Mouse (Mus musculus): Measurements from ENCODE around the gene Wdfy1. TPM values are rescaled to one million over a fixed set of nuclear protein-coding genes. Genes with fewer than 3 reads are reported as not detected.

The Wdfy1 gene
- polyA plus RNA-seq (2015; fragmentation: Nextera tagmentation; extraction: Ambion mirVana), result 113 and 118 TPM in 2 replicates

GRCm38 (mm10) chr1:79775927-79776458 is at the start of gene Wdfy1, which contains the start of gene Mrpl44:
Gene Wdfy1 (minus strand): TSS chr1:79776143.
Gene Mrpl44 (plus strand): TSS chr1:79776018.
- H3K36me3 ChIP-seq, result peaks cover 30% of the 10 kb centered on the region
- peak within 1 kb of the TSS; percentile 93 for H3K27ac ChIP-seq
- no peaks in the 10 kb centered on the region for H3K27me3 ChIP-seq
- H3K4me3 ChIP-seq (replicated peaks), result peak within 1 kb of the TSS; percentile 96
- peaks cover 15% of the 10 kb centered on the region; the same call in 1 of the 2 replicates for H3K4me1 ChIP-seq (replicated peaks)
- H3K9ac ChIP-seq (replicated peaks), result peak within 1 kb of the TSS; percentile 93
- WGBS, result under 1% methylated on average over 38 of the region's 38 CpGs
- no peaks in the 10 kb centered on the region for H3K9me3 ChIP-seq
- ATAC-seq, result peak; percentile 100
- H3K4me2 ChIP-seq (replicated peaks), result peak within 1 kb of the TSS; percentile 63

DNA sequence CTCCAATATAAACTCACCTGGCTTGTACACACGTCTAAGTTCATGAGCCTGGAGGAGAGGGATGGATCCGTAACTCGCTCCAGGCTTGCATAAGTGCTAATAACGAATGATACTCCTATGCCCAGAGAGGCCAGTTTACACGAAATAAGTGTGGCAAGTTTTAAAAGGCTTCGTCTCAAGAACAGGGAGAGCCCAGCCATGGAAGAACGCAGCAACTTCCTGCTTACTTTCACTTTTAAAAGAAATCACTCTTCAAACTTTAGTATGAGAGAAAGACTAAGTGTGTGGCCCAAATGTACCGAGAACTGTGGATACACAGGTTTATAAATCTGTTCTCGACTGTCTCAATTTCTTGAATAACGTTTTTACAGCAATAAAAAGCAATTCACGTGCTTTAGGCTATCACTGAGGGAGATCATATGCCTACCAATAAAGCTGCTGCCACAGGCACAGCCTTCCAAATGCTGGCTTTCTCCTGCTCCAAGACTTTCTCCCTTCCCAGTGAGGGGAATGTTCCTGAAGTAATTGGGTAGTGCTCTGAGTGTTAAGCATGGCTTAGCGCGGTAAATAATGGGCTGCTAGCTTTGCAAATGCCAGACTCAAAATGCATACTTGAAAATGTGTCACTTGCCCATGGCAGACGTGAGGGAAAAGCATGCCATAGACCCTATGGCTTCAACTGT is 48.1 kb upstream of the Wdfy1 start:
- WGBS, result 82% methylated on average over 14 of the region's 14 CpGs
- H3K27me3 ChIP-seq, result no peaks in the 10 kb centered on the region
- H3K4me3 ChIP-seq (replicated peaks), result no peak overlapping the region
- H3K4me1 ChIP-seq (replicated peaks), result peaks cover 6% of the 10 kb centered on the region; the same call in 1 of the 2 replicates
- no peak overlapping the region for H3K27ac ChIP-seq
- H3K36me3 ChIP-seq, result no peaks in the 10 kb centered on the region
- H3K9me3 ChIP-seq, result no peaks in the 10 kb centered on the region
- no peak for ATAC-seq
- no peak overlapping the region for H3K4me2 ChIP-seq (replicated peaks)
- no peak overlapping the region for H3K9ac ChIP-seq (replicated peaks)

- no peaks in the 10 kb centered on the region for H3K9me3 ChIP-seq
- no peak for ATAC-seq
- WGBS, result 86% methylated on average over 13 of the region's 13 CpGs
- H3K27ac ChIP-seq, result no peak overlapping the region
- H3K9ac ChIP-seq (replicated peaks), result no peak overlapping the region
- no peaks in the 10 kb centered on the region for H3K27me3 ChIP-seq
- H3K4me2 ChIP-seq (replicated peaks), result no peak overlapping the region
- no peaks in the 10 kb centered on the region for H3K36me3 ChIP-seq
- H3K4me1 ChIP-seq (replicated peaks), result peaks cover 6% of the 10 kb centered on the region; the same call in 1 of the 2 replicates
- no peak overlapping the region for H3K4me3 ChIP-seq (replicated peaks)
These were observed 47.0 kb upstream of the Wdfy1 start for GRCm38 (mm10) chr1:79822806-79823525.

DNA sequence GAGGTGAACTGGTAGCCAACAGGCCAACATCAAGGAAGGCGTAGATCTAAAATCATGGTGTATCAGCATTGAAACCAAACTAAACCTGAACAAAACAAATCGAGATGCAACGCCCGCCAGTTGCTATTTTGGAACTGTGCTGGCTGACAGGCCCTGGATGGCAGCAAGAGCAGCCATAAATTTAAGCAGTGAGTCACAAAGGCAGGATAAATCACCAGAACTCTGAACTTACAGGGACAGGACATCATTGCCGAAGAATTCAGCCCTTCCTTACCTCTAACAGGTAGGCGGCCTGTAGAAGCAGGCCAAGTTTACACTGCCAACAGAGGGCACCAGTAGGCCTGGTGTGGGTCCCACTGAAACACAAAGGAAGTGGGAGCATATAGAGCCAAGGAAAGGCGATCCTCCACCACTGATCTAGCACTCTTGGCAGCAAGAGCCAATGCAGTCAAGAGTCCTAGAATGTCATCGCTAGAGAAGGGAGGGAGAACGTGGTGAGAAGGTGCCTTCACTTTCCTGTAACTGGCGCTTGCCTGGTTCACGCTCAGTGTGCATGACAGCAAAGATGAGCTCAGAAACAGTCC is 43.4 kb upstream of the Wdfy1 start:
- 93% methylated on average over 11 of the region's 11 CpGs for WGBS
- no peak overlapping the region for H3K27ac ChIP-seq
- no peak overlapping the region for H3K9ac ChIP-seq (replicated peaks)
- no peaks in the 10 kb centered on the region for H3K36me3 ChIP-seq
- no peak for ATAC-seq
- no peaks in the 10 kb centered on the region for H3K27me3 ChIP-seq
- no peaks in the 10 kb centered on the region for H3K4me1 ChIP-seq (replicated peaks)
- H3K4me2 ChIP-seq (replicated peaks), result no peak overlapping the region
- H3K9me3 ChIP-seq, result no peaks in the 10 kb centered on the region
- H3K4me3 ChIP-seq (replicated peaks), result no peak overlapping the region

DNA sequence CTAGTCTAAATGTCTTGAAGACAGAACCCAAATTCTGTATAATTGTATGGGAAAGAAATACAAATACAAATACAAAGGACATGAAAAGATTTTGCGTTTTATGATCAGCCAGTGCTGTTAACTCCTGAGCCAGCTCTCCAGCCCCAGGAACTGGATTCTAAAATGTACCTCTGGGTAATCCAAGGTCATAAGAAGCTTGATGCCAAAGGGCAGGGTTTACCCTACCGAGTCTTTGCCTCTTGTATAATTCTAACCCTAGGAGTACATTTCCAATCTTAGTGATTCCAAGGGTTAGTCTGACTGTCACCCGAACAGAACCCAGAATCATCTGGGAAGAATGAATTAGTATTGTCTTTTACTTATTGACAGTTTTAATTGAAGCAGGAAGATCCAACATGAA is 39.5 kb upstream of the Wdfy1 start:
- H3K9ac ChIP-seq (replicated peaks), result no peak overlapping the region
- no peak overlapping the region for H3K4me2 ChIP-seq (replicated peaks)
- no peaks in the 10 kb centered on the region for H3K4me1 ChIP-seq (replicated peaks)
- H3K9me3 ChIP-seq, result no peaks in the 10 kb centered on the region
- H3K36me3 ChIP-seq, result no peaks in the 10 kb centered on the region
- no peak overlapping the region for H3K4me3 ChIP-seq (replicated peaks)
- WGBS, result 90% methylated on average over 3 of the region's 3 CpGs
- H3K27me3 ChIP-seq, result no peaks in the 10 kb centered on the region
- H3K27ac ChIP-seq, result no peak overlapping the region
- ATAC-seq, result no peak

DNA sequence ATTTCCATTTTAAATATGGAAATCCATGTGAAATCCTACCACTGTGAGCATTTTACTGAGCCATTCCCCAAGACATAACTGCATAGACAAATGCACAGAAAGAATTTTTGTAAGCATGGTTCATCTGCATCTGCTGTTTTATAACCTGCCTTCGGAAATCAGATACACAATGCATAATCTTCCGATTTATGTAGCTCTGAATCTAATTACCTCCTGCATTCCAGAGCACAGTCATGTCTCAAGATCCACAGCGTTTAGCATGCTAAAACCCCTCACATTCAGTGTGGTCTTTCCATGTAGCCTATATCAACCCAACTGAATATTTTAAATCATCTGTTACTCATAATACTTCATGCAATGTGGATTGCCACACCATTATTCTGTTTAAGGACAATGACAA is 33.5 kb upstream of the Wdfy1 start:
- H3K9ac ChIP-seq (replicated peaks), result no peak overlapping the region
- H3K27me3 ChIP-seq, result no peaks in the 10 kb centered on the region
- H3K4me2 ChIP-seq (replicated peaks), result no peak overlapping the region
- ATAC-seq, result no peak
- no peaks in the 10 kb centered on the region for H3K9me3 ChIP-seq
- 93% methylated on average over 3 of the region's 3 CpGs for WGBS
- H3K4me1 ChIP-seq (replicated peaks), result no peaks in the 10 kb centered on the region
- no peaks in the 10 kb centered on the region for H3K36me3 ChIP-seq
- H3K4me3 ChIP-seq (replicated peaks), result no peak overlapping the region
- no peak overlapping the region for H3K27ac ChIP-seq

DNA sequence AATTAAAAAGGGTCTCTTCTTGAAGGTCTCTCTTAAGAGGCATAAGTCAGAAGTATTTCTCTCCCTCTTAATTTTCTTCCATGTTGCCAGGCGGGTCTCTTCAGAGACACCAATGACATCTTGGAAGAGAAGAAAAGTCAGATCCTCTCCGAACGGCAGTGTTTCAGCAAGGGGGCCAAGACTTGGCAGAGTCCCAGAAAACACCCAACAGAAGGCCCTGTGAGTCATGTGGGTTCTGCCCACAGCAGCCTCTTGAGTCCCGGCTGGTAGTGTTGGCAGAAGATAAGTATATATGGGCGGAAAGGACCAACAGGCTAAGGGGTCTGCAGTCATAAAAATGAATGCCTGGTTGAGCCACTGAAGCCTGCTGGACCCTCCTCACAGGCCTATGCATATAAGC is 30.9 kb upstream of the Wdfy1 start:
- no peaks in the 10 kb centered on the region for H3K4me1 ChIP-seq (replicated peaks)
- no peak overlapping the region for H3K27ac ChIP-seq
- 0 out of 2 replicates have a peak, but pooled peaks cover 3% of the 10 kb centered on the region for H3K36me3 ChIP-seq
- no peak for ATAC-seq
- no peak overlapping the region for H3K4me2 ChIP-seq (replicated peaks)
- no peak overlapping the region for H3K4me3 ChIP-seq (replicated peaks)
- H3K27me3 ChIP-seq, result no peaks in the 10 kb centered on the region
- WGBS, result 78% methylated on average over 5 of the region's 5 CpGs
- H3K9me3 ChIP-seq, result no peaks in the 10 kb centered on the region
- no peak overlapping the region for H3K9ac ChIP-seq (replicated peaks)

DNA sequence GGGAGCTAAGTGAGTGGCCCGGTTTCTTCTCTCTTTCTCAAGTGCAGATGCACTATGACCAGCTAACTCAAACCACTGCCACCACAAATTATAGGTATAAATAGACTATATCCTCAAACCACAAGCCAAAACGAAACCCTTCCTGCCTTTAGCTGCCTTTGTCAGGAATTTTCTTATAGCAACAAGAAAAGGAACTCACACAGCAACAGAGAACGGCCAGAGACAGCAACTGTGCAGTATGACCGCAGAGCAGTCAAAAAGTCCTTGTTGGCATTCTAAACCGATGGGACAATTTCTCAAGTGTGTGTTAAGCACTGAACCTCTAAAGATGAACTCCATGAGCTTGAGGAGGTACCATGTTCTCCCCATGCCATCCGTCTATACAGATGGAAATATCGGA is 27.7 kb upstream of the Wdfy1 start:
- Histone ChIP-seq H3K4me3 (replicated peaks) (no peak overlapping the region), H3K4me2 (replicated peaks) (no peak overlapping the region), H3K4me1 (replicated peaks) (no peaks in the 10 kb centered on the region), H3K9ac (replicated peaks) (no peak overlapping the region), H3K27me3 (no peaks in the 10 kb centered on the region), H3K36me3 (0 out of 2 replicates have a peak, but pooled peaks cover 3% of the 10 kb centered on the region), H3K9me3 (no peaks in the 10 kb centered on the region), H3K27ac (no peak overlapping the region)
- no peak for ATAC-seq
- 85% methylated on average over 7 of the region's 7 CpGs for WGBS

DNA sequence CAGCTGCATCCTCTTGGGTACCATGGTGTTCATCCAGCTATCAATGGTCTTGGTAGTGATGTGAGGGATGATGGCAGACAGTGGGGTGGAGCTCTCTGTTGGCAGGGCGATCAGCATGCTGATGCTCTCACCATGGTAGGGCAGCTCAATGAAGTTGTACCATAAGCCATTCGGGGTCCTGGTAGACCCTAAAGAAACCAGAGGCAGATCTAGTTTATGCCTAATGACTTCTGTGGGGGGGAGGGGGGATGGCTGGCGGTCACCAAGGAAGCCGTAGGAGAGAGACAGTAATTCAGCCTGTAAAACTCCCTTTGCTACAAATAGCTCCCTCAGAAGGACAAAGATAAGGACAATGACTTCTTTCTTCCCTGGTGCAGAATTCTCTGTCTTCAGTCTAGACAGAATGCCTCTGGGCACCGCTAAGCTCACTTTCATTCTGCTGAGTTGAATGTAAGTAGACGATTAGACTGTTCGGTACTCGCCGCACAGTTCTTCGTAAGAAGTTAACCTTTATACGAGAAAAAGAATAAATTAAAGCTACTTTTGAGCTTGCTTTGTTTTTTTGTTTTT is 27.0 kb upstream of the Wdfy1 start:
- Histone ChIP-seq H3K9me3 (no peaks in the 10 kb centered on the region), H3K4me1 (replicated peaks) (no peaks in the 10 kb centered on the region), H3K9ac (replicated peaks) (no peak overlapping the region), H3K4me3 (replicated peaks) (no peak overlapping the region), H3K27ac (no peak overlapping the region), H3K4me2 (replicated peaks) (no peak overlapping the region), H3K27me3 (no peaks in the 10 kb centered on the region), H3K36me3 (0 out of 2 replicates have a peak, but pooled peaks cover 3% of the 10 kb centered on the region)
- 66% methylated on average over 11 of the region's 11 CpGs for WGBS
- 0 out of 2 replicates have a peak, but pooled peaks have one; percentile 53 for ATAC-seq

DNA sequence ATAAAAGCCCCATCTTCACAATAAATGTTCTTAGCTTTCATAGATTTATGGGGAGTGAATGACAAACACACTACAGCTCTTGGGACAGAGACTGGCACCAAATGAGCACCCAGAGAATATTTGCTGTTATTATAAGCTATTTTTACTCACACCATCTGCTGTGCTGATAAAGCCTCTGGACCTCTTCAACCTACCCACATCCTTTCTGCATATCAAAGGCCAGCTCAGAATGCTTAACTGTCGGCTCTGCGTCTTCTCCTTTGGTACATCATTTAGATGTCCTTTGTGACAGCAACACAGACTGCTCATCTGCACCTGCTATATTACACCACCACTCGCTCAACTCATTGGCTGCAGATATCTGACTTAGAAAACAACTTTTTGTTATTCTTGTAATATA is 21.1 kb upstream of the Wdfy1 start:
- no peaks in the 10 kb centered on the region for H3K36me3 ChIP-seq
- no peak overlapping the region for H3K4me2 ChIP-seq (replicated peaks)
- H3K9ac ChIP-seq (replicated peaks), result no peak overlapping the region
- WGBS, result 78% methylated on average over 3 of the region's 3 CpGs
- H3K9me3 ChIP-seq, result no peaks in the 10 kb centered on the region
- no peaks in the 10 kb centered on the region for H3K4me1 ChIP-seq (replicated peaks)
- H3K27me3 ChIP-seq, result no peaks in the 10 kb centered on the region
- no peak for ATAC-seq
- H3K27ac ChIP-seq, result no peak overlapping the region
- no peak overlapping the region for H3K4me3 ChIP-seq (replicated peaks)

DNA sequence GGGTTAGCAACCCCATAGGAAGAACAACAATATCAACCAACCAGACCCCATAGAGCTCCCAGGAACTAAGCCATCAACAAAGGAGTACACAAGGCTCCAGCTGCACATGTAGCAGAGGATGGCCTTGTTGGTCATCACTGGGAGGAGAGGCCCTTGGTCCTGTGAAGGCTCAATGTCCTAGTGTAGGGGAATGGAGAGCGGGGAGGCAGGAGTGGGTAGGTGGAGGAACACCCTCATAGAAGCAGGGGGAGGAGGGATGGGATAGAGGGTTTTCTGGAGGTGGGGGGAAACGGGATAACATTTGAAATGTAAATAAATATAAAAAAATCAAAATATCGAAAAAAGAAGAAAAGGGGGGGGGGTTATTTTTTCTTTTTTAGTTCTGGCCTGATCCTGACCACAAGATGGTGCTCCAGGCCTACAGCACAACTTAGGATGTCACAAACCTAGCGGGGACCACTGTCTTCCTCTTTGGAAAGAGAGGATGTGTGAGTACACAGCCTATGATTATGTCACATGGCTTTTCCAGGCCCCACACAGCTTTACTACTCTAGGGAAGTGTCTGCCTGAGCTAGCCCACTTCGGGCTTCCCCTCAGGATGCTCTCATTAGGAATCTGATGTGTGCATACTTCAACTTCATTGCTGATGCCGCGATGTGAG is 10.5 kb upstream of the Wdfy1 start:
- H3K27me3 ChIP-seq, result no peaks in the 10 kb centered on the region
- 70% methylated on average over 7 of the region's 7 CpGs for WGBS
- no peak overlapping the region for H3K27ac ChIP-seq
- H3K9me3 ChIP-seq, result no peaks in the 10 kb centered on the region
- H3K9ac ChIP-seq (replicated peaks), result no peak overlapping the region
- no peak overlapping the region for H3K4me2 ChIP-seq (replicated peaks)
- H3K36me3 ChIP-seq, result peaks cover 29% of the 10 kb centered on the region
- no peaks in the 10 kb centered on the region for H3K4me1 ChIP-seq (replicated peaks)
- H3K4me3 ChIP-seq (replicated peaks), result no peak overlapping the region
- peak; percentile 92 for ATAC-seq

Data from midbrain, embryonic 13.5 days (tissue).